Mouse (Mus musculus) megakaryocyte, embryonic 14.5 days (primary cell): ENCODE measurements around the gene Apex1.

Experiments
- FLI1 ChIP-seq: IDR thresholded peaks from 2 replicates; pipeline ENCODE4 v1.6.1; 2012; ENCODE audit warnings: low read length, inconsistent platforms, mixed read lengths
- GATA1 ChIP-seq: IDR thresholded peaks from 3 replicates; pipeline ENCODE4 v1.6.1; 2012; ENCODE audit warnings: mixed read lengths, low read length, inconsistent platforms, borderline replicate concordance

- no peak for TF ChIP-seq GATA1
- no peak for TF ChIP-seq FLI1
Measured at GRCm38 (mm10) chr14:50968216-50968980, 43.6 kb downstream of the Apex1 start.
